Mouse (Mus musculus): ENCODE measurements around the gene Hs6st1. TPM values are rescaled to one million over a fixed set of nuclear protein-coding genes. Genes with fewer than 3 reads are reported as not detected.

Hs6st1 gene
- polyA plus RNA-seq, 1 experiment, result 52.1 TPM

- DNase-seq (ENCODE audit: low read depth), result no peak
Observed at GRCm38 (mm10) chr1:36064861-36065760, 3.1 kb upstream of the Hs6st1 start.

- no peak for DNase-seq (ENCODE audit: low read depth)
Observed at GRCm38 (mm10) chr1:36065761-36066150, 2.4 kb upstream of the Hs6st1 start.

GRCm38 (mm10) chr1:36066216-36066980 is 1.8 kb upstream of the Hs6st1 start:
- no peak for DNase-seq (ENCODE audit: low read depth)

GRCm38 (mm10) chr1:36067201-36067600 is 999 bp upstream of the Hs6st1 start:
- no peak for DNase-seq (ENCODE audit: low read depth)

- DNase-seq (ENCODE audit: low read depth), result no peak
Observed at GRCm38 (mm10) chr1:36067611-36068010, 589 bp upstream of the Hs6st1 start.

GRCm38 (mm10) chr1:36068531-36069120 is 426 bp downstream of the Hs6st1 start:
- DNase-seq (ENCODE audit: low read depth), result no peak

- DNase-seq (ENCODE audit: low read depth), result no peak
Observed at GRCm38 (mm10) chr1:36069291-36069771, 1.1 kb downstream of the Hs6st1 start.

- DNase-seq (ENCODE audit: low read depth), result no peak
Observed at GRCm38 (mm10) chr1:36070190-36070589, 2.0 kb downstream of the Hs6st1 start.

- DNase-seq (ENCODE audit: low read depth), result no peak
Observed at GRCm38 (mm10) chr1:36070740-36071139, 2.5 kb downstream of the Hs6st1 start.

GRCm38 (mm10) chr1:36071176-36071575 is 3.0 kb downstream of the Hs6st1 start:
- DNase-seq (ENCODE audit: low read depth), result no peak

- DNase-seq (ENCODE audit: low read depth), result no peak
Observed at GRCm38 (mm10) chr1:36071611-36072010, 3.4 kb downstream of the Hs6st1 start.

GRCm38 (mm10) chr1:36072588-36073556 is 4.7 kb downstream of the Hs6st1 start:
- no peak for DNase-seq (ENCODE audit: low read depth)

GRCm38 (mm10) chr1:36073566-36073965 is 5.4 kb downstream of the Hs6st1 start:
- DNase-seq (ENCODE audit: low read depth), result no peak

- no peak for DNase-seq (ENCODE audit: low read depth)
Observed at GRCm38 (mm10) chr1:36074197-36074596, 6.0 kb downstream of the Hs6st1 start.

- no peak for DNase-seq (ENCODE audit: low read depth)
Observed at GRCm38 (mm10) chr1:36074968-36075367, 6.8 kb downstream of the Hs6st1 start.

GRCm38 (mm10) chr1:36075652-36076051 is 7.5 kb downstream of the Hs6st1 start:
- DNase-seq (ENCODE audit: low read depth), result no peak

GRCm38 (mm10) chr1:36077084-36077483 is 8.9 kb downstream of the Hs6st1 start:
- no peak for DNase-seq (ENCODE audit: low read depth)

- DNase-seq (ENCODE audit: low read depth), result no peak
Observed at GRCm38 (mm10) chr1:36078250-36078649, 10.1 kb downstream of the Hs6st1 start.

- no peak for DNase-seq (ENCODE audit: low read depth)
Observed at GRCm38 (mm10) chr1:36079679-36080078, 11.5 kb downstream of the Hs6st1 start.

GRCm38 (mm10) chr1:36080974-36081373 is 12.8 kb downstream of the Hs6st1 start:
- DNase-seq (ENCODE audit: low read depth), result no peak

GRCm38 (mm10) chr1:36082184-36082583 is 14.0 kb downstream of the Hs6st1 start:
- DNase-seq (ENCODE audit: low read depth), result no peak
